Mouse (Mus musculus): ENCODE measurements around the gene Map3k9. TPM values are rescaled to one million over a fixed set of nuclear protein-coding genes. Genes with fewer than 3 reads are reported as not detected.

Gene Map3k9
- polyA plus RNA-seq, 1 experiment from 2014 or later: 12.4 TPM

DNA sequence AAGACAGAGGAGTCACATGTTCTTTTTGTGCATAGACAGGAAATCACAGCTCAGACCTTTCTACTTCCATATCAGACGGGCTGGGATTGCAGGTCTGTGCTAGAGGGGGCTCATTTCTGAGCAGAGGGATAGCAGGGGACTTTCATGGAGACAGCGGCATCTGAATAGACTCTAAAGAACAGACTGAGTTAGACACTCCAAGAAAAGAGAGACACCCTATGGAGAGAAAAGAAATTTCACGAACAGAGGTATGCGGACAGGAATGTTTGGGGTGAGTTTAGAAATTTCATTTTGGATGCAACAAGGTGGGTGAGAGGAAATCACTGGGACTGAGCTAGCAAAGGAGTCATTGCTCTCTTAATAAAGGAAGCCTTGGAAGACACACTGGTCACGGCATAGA, 93.1 kb downstream of the Map3k9 start:
- no peaks in the 10 kb centered on the region for H3K36me3 ChIP-seq (ENCODE audit: control insufficient read depth, insufficient read depth, low read length)
- no peak overlapping the region for H3K9ac ChIP-seq (replicated peaks; ENCODE audit: low read length)
- H3K4me2 ChIP-seq (ENCODE audit: low read length): no peak overlapping the region
- no peak overlapping the region for H3K27ac ChIP-seq (replicated peaks; ENCODE audit: low read depth, low read length)
- H3K27me3 ChIP-seq (ENCODE audit: control insufficient read depth, insufficient read depth, low read length): no peaks in the 10 kb centered on the region
- DNase-seq (no peak), ATAC-seq (ENCODE audit: low FRiP score, low TSS enrichment) (no peak)
- WGBS: 85% methylated on average over 5 of the region's 5 CpGs
- H3K9me3 ChIP-seq (ENCODE audit: control insufficient read depth, low read length): no peaks in the 10 kb centered on the region
- H3K4me3 ChIP-seq (replicated peaks; ENCODE audit: low read depth, low read length): no peak overlapping the region
- peaks cover 8% of the 10 kb centered on the region for H3K4me1 ChIP-seq (ENCODE audit: control insufficient read depth, insufficient read depth, low read length)

DNA sequence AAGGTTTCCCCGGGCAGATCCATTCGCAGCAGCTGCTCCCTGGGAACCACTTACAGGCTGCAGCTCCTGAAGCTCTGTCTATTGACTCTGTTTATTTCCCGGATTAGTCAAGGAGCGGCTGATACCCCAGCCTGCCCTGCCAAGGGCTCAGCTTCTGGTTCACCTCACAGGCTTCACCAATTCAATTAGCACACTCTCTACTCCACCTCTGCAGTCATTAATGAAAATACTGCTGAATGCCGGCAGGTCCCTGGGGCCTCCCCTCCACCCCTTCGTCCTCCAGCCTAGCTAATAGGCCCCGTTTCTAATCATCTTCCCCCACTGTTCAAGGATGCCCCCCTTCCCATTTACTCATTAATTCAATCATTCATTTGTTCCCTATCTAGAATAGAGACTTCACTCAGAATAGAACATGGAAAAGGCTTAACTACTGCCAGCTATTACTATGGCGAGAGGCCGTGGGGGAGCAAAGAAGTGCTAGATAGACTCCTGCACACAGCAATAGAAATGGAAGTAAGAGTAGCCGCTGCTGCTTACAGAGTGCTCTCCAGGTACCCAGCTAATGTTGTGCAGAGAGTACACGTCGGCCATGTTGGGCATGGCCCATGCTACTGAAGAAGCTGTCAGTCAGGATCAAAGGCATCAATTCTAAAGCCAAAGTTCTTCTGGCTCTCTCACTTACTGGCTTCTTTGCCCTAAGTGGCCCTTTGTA, 94.4 kb downstream of the Map3k9 start:
- H3K27ac ChIP-seq (replicated peaks; ENCODE audit: low read depth, low read length): peak overlapping the region; percentile 46
- H3K27me3 ChIP-seq (ENCODE audit: control insufficient read depth, insufficient read depth, low read length): no peaks in the 10 kb centered on the region
- DNase-seq: peak; percentile 65
- ATAC-seq (ENCODE audit: low FRiP score, low TSS enrichment): peak; percentile 73
- no peak overlapping the region for H3K9ac ChIP-seq (replicated peaks; ENCODE audit: low read length)
- H3K4me2 ChIP-seq (ENCODE audit: low read length): peak overlapping the region; percentile 11; the same call in 1 of the 2 replicates
- 24% methylated on average over 12 of the region's 12 CpGs for WGBS
- H3K4me1 ChIP-seq (ENCODE audit: control insufficient read depth, insufficient read depth, low read length): peaks cover 8% of the 10 kb centered on the region
- H3K9me3 ChIP-seq (ENCODE audit: control insufficient read depth, low read length): no peaks in the 10 kb centered on the region
- no peaks in the 10 kb centered on the region for H3K36me3 ChIP-seq (ENCODE audit: control insufficient read depth, insufficient read depth, low read length)
- no peak overlapping the region for H3K4me3 ChIP-seq (replicated peaks; ENCODE audit: low read depth, low read length)

DNA sequence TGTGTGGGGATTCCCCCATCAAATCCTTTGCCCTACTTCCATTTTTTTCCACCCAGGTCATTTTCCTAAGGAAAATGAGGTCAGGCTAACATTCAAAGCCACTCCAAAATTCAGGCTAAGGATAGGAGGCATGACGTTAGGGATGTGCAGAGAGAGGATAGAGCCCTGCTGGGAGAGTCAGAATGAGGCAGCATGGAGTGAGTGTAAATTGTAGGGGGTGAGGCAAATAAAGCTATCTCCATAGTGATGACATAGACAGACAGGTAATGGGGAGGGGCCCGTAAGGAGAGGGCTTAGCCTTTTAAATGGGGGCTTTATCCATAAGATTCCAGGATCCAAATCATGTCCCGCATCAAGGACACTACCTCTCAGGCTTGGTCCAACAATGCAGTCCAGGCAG, 95.0 kb downstream of the Map3k9 start:
- H3K36me3 ChIP-seq (ENCODE audit: control insufficient read depth, insufficient read depth, low read length): no peaks in the 10 kb centered on the region
- DNase-seq: no peak
- no peak; the same call in 1 of the 2 replicates for ATAC-seq (ENCODE audit: low FRiP score, low TSS enrichment)
- no peak overlapping the region for H3K9ac ChIP-seq (replicated peaks; ENCODE audit: low read length)
- H3K4me1 ChIP-seq (ENCODE audit: control insufficient read depth, insufficient read depth, low read length): peaks cover 8% of the 10 kb centered on the region
- 37% methylated on average over 3 of the region's 3 CpGs for WGBS
- no peaks in the 10 kb centered on the region for H3K27me3 ChIP-seq (ENCODE audit: control insufficient read depth, insufficient read depth, low read length)
- peak overlapping the region; percentile 46 for H3K27ac ChIP-seq (replicated peaks; ENCODE audit: low read depth, low read length)
- H3K9me3 ChIP-seq (ENCODE audit: control insufficient read depth, low read length): no peaks in the 10 kb centered on the region
- no peak overlapping the region for H3K4me3 ChIP-seq (replicated peaks; ENCODE audit: low read depth, low read length)
- H3K4me2 ChIP-seq (ENCODE audit: low read length): no peak overlapping the region

DNA sequence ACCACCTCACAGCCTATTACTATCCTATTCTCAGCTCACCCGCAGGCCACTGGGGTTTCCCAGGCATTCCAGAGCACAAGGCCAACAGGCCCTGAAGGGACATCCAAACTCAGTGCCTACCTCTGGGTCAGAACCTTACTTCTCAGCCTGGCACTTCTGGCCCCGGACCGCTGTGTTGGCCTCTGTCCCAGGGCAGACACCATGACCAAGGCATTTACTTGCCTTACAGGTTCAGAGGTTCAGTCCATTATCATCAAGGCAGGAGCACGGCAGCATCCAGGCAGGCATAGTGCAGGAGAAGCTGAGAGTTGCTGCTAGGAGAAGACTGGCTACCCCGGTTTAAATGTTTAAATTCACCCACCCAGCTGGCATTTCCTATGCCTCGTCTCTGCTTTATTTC, 96.9 kb downstream of the Map3k9 start:
- Histone ChIP-seq H3K9me3 (ENCODE audit: control insufficient read depth, low read length) (no peaks in the 10 kb centered on the region), H3K9ac (replicated peaks; ENCODE audit: low read length) (no peak overlapping the region), H3K27me3 (ENCODE audit: control insufficient read depth, insufficient read depth, low read length) (no peaks in the 10 kb centered on the region), H3K4me3 (replicated peaks; ENCODE audit: low read depth, low read length) (no peak overlapping the region), H3K27ac (replicated peaks; ENCODE audit: low read depth, low read length) (no peak overlapping the region), H3K36me3 (ENCODE audit: control insufficient read depth, insufficient read depth, low read length) (no peaks in the 10 kb centered on the region), H3K4me2 (ENCODE audit: low read length) (no peak overlapping the region), H3K4me1 (ENCODE audit: control insufficient read depth, insufficient read depth, low read length) (peaks cover 8% of the 10 kb centered on the region)
- WGBS: 75% methylated on average over 6 of the region's 6 CpGs
- DNase-seq (no peak), ATAC-seq (ENCODE audit: low FRiP score, low TSS enrichment) (no peak)

DNA sequence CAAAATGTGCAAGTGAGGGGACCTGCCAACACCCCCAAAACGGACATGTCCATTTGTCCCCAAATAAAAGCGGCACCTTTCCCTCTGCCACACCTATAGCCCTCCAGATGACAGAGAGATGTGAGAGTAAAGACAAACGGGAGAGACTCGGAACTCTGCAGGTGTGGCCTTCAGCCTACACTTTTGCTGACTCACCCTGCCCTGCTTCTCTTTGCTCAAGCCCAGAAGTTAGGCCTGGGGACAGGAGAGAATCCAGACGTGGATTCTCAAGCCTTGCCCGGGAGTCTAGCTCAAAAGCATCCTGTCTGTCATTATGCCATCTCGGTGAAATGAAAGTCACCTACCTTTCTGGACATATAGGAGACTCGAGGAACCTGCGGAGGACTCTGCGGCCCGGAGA, 97.6 kb downstream of the Map3k9 start:
- DNase-seq (no peak), ATAC-seq (ENCODE audit: low FRiP score, low TSS enrichment) (no peak)
- peaks cover 8% of the 10 kb centered on the region for H3K4me1 ChIP-seq (ENCODE audit: control insufficient read depth, insufficient read depth, low read length)
- no peaks in the 10 kb centered on the region for H3K9me3 ChIP-seq (ENCODE audit: control insufficient read depth, low read length)
- 80% methylated on average over 11 of the region's 11 CpGs for WGBS
- H3K27me3 ChIP-seq (ENCODE audit: control insufficient read depth, insufficient read depth, low read length): no peaks in the 10 kb centered on the region
- H3K9ac ChIP-seq (replicated peaks; ENCODE audit: low read length): no peak overlapping the region
- no peak overlapping the region for H3K4me3 ChIP-seq (replicated peaks; ENCODE audit: low read depth, low read length)
- no peaks in the 10 kb centered on the region for H3K36me3 ChIP-seq (ENCODE audit: control insufficient read depth, insufficient read depth, low read length)
- H3K27ac ChIP-seq (replicated peaks; ENCODE audit: low read depth, low read length): no peak overlapping the region
- H3K4me2 ChIP-seq (ENCODE audit: low read length): no peak overlapping the region

DNA sequence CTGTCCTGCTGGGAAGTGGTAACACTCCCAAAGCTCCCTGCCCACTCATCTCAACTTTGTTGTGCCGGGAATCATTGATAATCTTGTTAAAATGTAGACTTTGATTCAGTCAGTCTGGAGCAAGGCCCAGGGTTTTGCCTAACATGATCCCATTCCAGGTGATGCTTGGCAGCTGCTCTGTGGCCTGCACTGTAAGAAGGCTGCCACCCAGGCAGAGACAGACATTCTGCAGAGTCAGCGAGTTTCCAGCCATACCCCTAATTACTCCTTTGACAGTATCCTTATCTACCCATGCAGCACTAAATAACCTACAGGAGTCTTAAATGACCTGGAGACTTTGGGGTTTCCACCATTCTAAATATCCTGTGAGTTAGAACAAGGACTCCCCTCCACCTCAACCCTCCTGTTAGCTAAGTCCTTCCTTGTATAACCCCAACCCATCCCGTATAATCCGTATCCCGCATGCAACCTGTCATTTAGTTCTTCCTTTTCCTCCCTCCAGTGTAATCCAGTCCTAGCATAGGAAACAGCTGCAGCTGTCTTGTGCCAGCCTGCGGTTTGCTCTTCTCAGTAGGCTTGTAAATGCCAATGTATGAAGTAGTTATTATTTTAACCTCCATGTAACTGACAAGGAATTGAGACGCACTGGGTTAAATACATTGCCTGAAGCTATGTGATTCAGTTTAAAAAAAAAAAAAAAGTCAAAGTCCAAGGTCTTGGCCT, 101.0 kb downstream of the Map3k9 start:
- Histone ChIP-seq H3K36me3 (ENCODE audit: control insufficient read depth, insufficient read depth, low read length) (no peaks in the 10 kb centered on the region), H3K27ac (replicated peaks; ENCODE audit: low read depth, low read length) (no peak overlapping the region), H3K4me3 (replicated peaks; ENCODE audit: low read depth, low read length) (no peak overlapping the region), H3K4me1 (ENCODE audit: control insufficient read depth, insufficient read depth, low read length) (no peaks in the 10 kb centered on the region), H3K4me2 (ENCODE audit: low read length) (no peak overlapping the region), H3K9me3 (ENCODE audit: control insufficient read depth, low read length) (no peaks in the 10 kb centered on the region), H3K27me3 (ENCODE audit: control insufficient read depth, insufficient read depth, low read length) (no peaks in the 10 kb centered on the region), H3K9ac (replicated peaks; ENCODE audit: low read length) (no peak overlapping the region)
- ATAC-seq (ENCODE audit: low FRiP score, low TSS enrichment) (no peak), DNase-seq (no peak)
- WGBS: 76% methylated on average over 7 of the region's 7 CpGs

DNA sequence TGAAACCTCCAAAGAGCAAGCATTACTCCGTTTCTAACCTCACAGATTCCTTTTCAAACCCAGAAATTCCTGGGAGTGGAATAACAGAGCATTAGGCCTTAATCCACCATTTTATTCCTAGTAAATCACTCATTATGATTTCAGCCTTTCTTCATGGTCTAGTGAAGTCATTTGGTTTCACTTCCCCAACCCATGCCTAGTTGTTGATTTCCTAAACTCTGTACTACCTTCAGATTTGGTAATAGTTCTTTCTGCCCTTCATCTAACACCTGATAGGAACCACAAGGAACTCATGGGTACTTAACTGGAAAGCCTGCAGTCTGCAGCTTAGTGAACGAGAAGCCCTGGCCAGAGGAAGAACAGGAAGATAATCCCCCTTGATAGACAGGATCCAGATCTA, 105.4 kb downstream of the Map3k9 start:
- Histone ChIP-seq H3K4me2 (ENCODE audit: low read length) (no peak overlapping the region), H3K9ac (replicated peaks; ENCODE audit: low read length) (no peak overlapping the region), H3K27me3 (ENCODE audit: control insufficient read depth, insufficient read depth, low read length) (no peaks in the 10 kb centered on the region), H3K4me1 (ENCODE audit: control insufficient read depth, insufficient read depth, low read length) (no peaks in the 10 kb centered on the region), H3K4me3 (replicated peaks; ENCODE audit: low read depth, low read length) (no peak overlapping the region), H3K36me3 (ENCODE audit: control insufficient read depth, insufficient read depth, low read length) (no peaks in the 10 kb centered on the region), H3K27ac (replicated peaks; ENCODE audit: low read depth, low read length) (no peak overlapping the region), H3K9me3 (ENCODE audit: control insufficient read depth, low read length) (no peaks in the 10 kb centered on the region)
- WGBS: 12% methylated on average over 2 of the region's 2 CpGs
- DNase-seq (peak; percentile 24), ATAC-seq (ENCODE audit: low FRiP score, low TSS enrichment) (no peak)
